Mouse (Mus musculus) adrenal gland, postnatal 36 days (tissue): ENCODE results near the gene Tnfsf13. TPM values are rescaled to one million over a fixed set of nuclear protein-coding genes. Genes with fewer than 3 reads are reported as not detected.

Source experiments
- DNase-seq, 2 experiments: peaks; one replicate each; pipeline ENCODE4 v3.0.0; 2021; ENCODE audit warnings: mixed read lengths in 1 of 2
- microRNA-seq: library from miRNA; unstranded; fragments of <30 nt; microRNA quantifications from one replicate; pipeline ENCODE4 v1.2.0, GENCODE M21; 2021
- total RNA-seq, 2 experiments: library from RNA; stranded (reverse); gene quantifications; 2 replicates each; pipeline ENCODE4 v1.2.3; 2021

The Tnfsf13 gene
- total RNA-seq, 2 experiments from 2014 or later, result 1.7 to 2.5 TPM

DNA sequence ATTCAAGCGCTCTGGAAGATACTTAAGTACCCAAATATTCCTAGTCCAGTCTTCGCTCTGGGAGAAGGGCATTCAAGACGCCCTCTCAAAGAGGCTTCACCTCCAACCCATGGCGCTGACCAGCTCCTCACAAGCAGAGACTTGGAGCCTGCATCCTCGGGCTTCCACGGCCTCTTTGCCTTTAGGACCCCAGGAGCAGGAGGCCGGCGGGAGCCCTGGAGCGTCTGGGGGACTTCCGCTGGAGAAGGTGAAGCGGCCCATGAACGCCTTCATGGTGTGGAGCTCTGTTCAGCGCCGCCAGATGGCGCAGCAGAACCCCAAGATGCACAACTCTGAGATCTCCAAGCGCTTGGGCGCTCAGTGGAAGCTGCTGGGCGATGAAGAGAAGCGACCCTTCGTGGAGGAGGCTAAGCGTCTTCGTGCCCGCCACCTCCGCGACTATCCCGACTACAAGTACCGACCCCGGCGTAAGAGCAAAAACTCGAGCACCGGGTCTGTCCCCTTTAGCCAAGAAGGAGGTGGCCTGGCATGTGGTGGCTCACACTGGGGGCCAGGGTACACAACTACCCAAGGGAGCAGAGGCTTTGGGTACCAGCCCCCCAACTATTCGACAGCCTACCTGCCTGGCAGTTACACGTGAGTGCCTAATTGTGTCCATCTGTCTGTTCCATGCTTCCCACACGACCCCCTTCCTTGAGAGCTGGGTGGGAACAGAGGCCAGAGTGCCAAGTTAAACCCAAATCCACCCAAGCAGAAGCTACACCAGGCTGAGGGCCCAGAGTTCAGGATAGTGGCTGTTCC is 30.1 kb downstream of the Tnfsf13 start, which contains the start of gene Sox15:
Gene Sox15 (plus strand): TSS at position 51 of the 801 bp plus-strand sequence.
- DNase-seq, result peak; percentile 77

DNA sequence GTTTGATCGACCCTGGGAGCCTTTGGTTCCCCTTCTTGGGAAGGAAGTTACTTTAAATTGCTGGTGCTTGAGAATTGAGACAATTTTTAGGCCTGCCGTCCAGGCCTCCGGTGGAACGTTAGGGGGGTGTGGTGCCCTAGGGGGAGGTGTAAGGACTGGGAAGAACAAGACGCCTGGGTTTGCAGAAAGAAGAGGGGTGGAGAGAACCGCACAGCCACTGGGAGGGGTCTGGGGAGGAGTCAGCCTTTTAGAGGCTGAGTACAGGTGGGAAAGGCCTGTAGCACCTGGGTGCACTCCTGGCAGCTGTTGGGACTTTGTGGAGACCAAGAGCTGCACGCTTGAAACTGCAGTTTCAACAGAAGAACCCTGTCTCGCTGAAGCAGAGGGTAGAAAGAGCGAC is 30.8 kb downstream of the Tnfsf13 start:
- DNase-seq, result peak in 1 of 2 experiments; percentile 18

- peak in 1 of 2 experiments; percentile 41 for DNase-seq
These were observed 32.2 kb downstream of the Tnfsf13 start for GRCm38 (mm10) chr11:69653399-69653798.

DNA sequence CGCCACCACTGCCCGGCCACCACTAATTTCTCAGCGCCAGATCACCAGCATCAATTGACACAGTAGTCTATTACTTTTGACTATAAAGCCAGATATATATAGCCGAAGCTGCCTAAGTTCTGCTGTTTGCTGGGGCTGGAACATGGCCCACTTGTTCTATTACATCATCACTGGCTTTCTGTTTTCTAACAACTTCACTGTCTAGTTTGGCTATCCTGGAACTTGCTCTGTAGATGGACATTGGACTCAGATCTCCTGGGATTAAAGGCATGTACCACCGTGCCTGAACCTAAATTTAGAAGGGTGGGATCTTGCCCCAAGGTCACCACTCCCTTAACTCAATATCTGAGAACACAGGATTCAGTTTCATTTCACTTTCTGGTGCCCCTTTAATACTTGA is 39.7 kb downstream of the Tnfsf13 start:
- no peak for DNase-seq

DNA sequence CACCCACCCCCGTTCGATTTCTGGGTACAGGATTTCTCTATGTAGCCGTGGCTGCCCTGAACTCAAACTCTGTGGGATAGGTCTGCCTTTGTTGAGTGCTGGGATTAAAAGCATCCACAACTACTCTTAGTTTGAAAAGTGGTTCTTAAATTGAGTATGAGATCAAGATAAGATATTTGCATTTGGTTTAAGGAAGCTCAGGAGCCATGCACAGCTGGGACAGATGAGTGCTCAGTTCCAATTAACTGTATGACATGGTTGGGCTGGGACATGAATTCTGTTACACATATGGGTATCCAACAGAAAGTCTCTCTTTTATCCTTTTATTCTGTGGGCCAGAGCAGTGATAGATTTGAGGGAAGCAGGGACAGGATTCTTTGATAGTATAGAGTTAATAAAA is 50.1 kb downstream of the Tnfsf13 start:
- no peak for DNase-seq

DNA sequence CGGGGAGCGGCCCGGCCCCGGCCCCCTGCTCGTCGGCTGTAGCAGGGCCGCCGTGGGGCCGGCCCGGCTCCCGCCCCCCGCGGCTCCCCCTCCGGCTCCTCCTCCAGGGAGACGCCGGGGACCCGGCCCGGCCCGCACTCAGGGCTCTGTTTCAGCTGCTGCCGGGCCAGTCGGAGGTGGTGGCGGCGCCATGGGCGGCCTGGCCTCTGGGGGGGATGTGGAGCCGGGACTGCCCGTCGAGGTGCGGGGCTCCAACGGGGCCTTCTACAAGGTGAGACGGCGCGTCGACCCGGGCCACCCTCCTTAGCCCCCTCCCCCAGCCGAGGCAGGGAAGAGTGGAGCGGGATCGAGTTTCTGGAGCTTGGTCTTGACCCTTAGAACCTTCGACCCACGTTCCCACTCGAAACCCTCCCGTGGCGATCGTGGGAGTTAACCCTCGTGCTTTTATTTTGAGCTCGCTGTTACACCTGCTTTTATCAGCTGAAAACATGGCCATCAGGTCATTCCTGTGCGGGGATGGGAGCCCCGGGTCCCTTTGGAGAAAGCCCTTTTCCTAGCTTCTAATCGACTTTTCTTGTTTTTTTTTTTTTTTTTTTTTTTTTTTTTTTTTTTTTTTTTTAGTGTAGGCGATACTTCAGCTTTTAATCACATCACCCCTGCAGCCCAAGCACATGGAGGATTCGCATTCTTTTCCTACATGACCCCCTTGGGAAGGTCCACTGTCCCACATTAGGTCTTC is 52.3 kb downstream of the Tnfsf13 start:
- DNase-seq, result peak; percentile 76 to 84

Small RNA genes lying within 50 kb of the gene (microRNA-seq; reads per million reads assigned to microRNA genes)
- 5.5 reads per million, percentile 15 among the genes with 10 or more reads in this experiment for gene Mir1934
- not detected for gene Mir467f

Other genes with a start within 250 kb of the Tnfsf13 start
- gene Dnah2, start 136.7 kb downstream of the Tnfsf13 start, total RNA-seq, result under 1 TPM; 0.10 to 0.30 TPM
- 1 to 10 TPM in 1 of 2 experiments, under 1 TPM in 1; 0.66 to 1.1 TPM for gene Efnb3, start 125.6 kb downstream of the Tnfsf13 start, total RNA-seq
- 1 to 10 TPM; 9.2 to 9.7 TPM for gene Wrap53, start 105.5 kb downstream of the Tnfsf13 start, total RNA-seq
- 10 to 100 TPM; 63.3 to 64.7 TPM for gene Trp53, start 105.4 kb downstream of the Tnfsf13 start, total RNA-seq
- gene Atp1b2, start 79.8 kb downstream of the Tnfsf13 start, total RNA-seq, result 10 to 100 TPM; 28.5 to 45.4 TPM
- gene Shbg, start 67.9 kb downstream of the Tnfsf13 start, total RNA-seq, result not detected
- 10 to 100 TPM in 1 of 2 experiments, 1 to 10 TPM in 1; 5.7 to 11.3 TPM for gene Sat2, start 63.8 kb downstream of the Tnfsf13 start, total RNA-seq
- gene Fxr2, start 52.8 kb downstream of the Tnfsf13 start, total RNA-seq, result 10 to 100 TPM; 80.5 to 88.4 TPM
- gene Sox15, start 30.5 kb downstream of the Tnfsf13 start, total RNA-seq, result not detected
- gene Mpdu1, start 23.1 kb downstream of the Tnfsf13 start, total RNA-seq, result 100 to 1,000 TPM in 1 of 2 experiments, 10 to 100 TPM in 1; 91.4 to 126 TPM
- gene Cd68, start 19.6 kb downstream of the Tnfsf13 start, total RNA-seq, result 10 to 100 TPM; 20.1 to 28.6 TPM
- gene Eif4a1, start 13.4 kb downstream of the Tnfsf13 start, total RNA-seq, result 100 to 1,000 TPM; 678 to 712 TPM
- gene Senp3, start 3.7 kb downstream of the Tnfsf13 start, total RNA-seq, result 10 to 100 TPM; 70.6 to 80.4 TPM
- 10 to 100 TPM; 21.5 to 22.9 TPM for gene Tnfsf12, start 10.1 kb upstream of the Tnfsf13 start, total RNA-seq
- gene Tnfsfm13, start 10.3 kb upstream of the Tnfsf13 start, total RNA-seq, result 1 to 10 TPM; 4.0 to 4.9 TPM
- gene Polr2a, start 72.9 kb upstream of the Tnfsf13 start, total RNA-seq, result 10 to 100 TPM; 86.4 to 90.3 TPM
- gene Slc35g3, start 76.2 kb upstream of the Tnfsf13 start, total RNA-seq, result not detected
- 10 to 100 TPM; 57.7 to 63.8 TPM for gene Zbtb4, start 80.1 kb upstream of the Tnfsf13 start, total RNA-seq
- gene Chrnb1, start 110.2 kb upstream of the Tnfsf13 start, total RNA-seq, result 1 to 10 TPM; 1.1 to 1.8 TPM
- gene Fgf11, start 116.1 kb upstream of the Tnfsf13 start, total RNA-seq, result 1 to 10 TPM; 3.9 to 8.6 TPM
- under 1 TPM; 0.17 to 0.26 TPM for gene Tmem102, start 119.8 kb upstream of the Tnfsf13 start, total RNA-seq
- not detected for gene Gm39566, start 129.5 kb upstream of the Tnfsf13 start, total RNA-seq
- not detected for gene Spem2, start 132.7 kb upstream of the Tnfsf13 start, total RNA-seq
- gene Spem1, start 136.4 kb upstream of the Tnfsf13 start, total RNA-seq, result not detected
- 10 to 100 TPM; 14.4 to 22.3 TPM for gene Nlgn2, start 152.0 kb upstream of the Tnfsf13 start, total RNA-seq
- 100 to 1,000 TPM; 144 to 166 TPM for gene Tmem256, start 152.7 kb upstream of the Tnfsf13 start, total RNA-seq
- gene Plscr3, start 160.6 kb upstream of the Tnfsf13 start, total RNA-seq, result 10 to 100 TPM; 49.3 to 50.4 TPM
- gene Tnk1, start 172.9 kb upstream of the Tnfsf13 start, total RNA-seq, result not detected
- gene Tmem95, start 192.2 kb upstream of the Tnfsf13 start, total RNA-seq, result not detected
- gene Kctd11, start 195.6 kb upstream of the Tnfsf13 start, total RNA-seq, result 1 to 10 TPM; 4.2 to 5.4 TPM
- under 1 TPM; 0.23 to 0.89 TPM for gene Acap1, start 209.8 kb upstream of the Tnfsf13 start, total RNA-seq
- gene 2810408A11Rik, start 215.2 kb upstream of the Tnfsf13 start, total RNA-seq, result 1 to 10 TPM in 1 of 2 experiments, under 1 TPM in 1; 0.46 to 1.4 TPM
- gene Neurl4, start 215.3 kb upstream of the Tnfsf13 start, total RNA-seq, result 10 to 100 TPM; 42.5 to 47.5 TPM
- gene Gps2, start 228.1 kb upstream of the Tnfsf13 start, total RNA-seq, result 10 to 100 TPM; 47.1 to 47.6 TPM
- 100 to 1,000 TPM; 619 to 640 TPM for gene Eif5a, start 236.2 kb upstream of the Tnfsf13 start, total RNA-seq